13 mouse cellular contexts compared by ENCODE assay signal in the genomic region with DNA sequence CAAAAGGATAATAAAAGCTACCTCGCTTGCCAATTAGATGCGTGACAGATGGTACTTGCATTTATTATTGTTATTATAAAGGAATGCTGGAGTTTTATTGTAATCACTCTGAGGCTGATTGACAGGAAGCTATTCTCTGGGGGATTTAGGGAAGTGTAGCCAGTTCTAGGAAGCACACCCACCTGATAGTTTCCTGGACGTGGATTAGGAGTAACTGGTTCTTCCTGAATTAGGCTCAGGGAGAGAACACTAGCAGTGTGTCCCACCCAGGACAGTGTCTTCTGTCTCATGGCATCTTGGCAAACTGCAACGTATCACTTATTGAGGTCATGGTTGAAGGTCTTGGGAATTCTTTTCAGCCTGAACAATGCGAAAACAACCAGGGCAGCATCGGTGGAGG.
"Had no signal": no experiment of that assay in that cellular context is flagged by ENCODE, and none has a peak within 500 bp of the region (broad histone marks: within the 10 kb centered on the region; RNA-seq: fewer than 3 reads in every experiment).

No protein-coding gene starts in this region.

- DNase-seq: kidney, adult 2 months; kidney, postnatal 14 days; lung, embryonic 14.5 days; lung, postnatal 10 days; lung, postnatal 4 days; right cerebral cortex, postnatal 14 days; thymus, postnatal 36 days had no signal

- H3K9me3 ChIP-seq: kidney, embryonic 15.5 days; limb, embryonic 15.5 days; liver, embryonic 12.5 days; midbrain, embryonic 12.5 days; neural tube, embryonic 15.5 days had no signal

- H3K27me3 ChIP-seq: kidney, embryonic 15.5 days; limb, embryonic 15.5 days; liver, embryonic 12.5 days; midbrain, embryonic 12.5 days; neural tube, embryonic 15.5 days had no signal

- H3K27ac ChIP-seq: kidney, embryonic 15.5 days; left cerebral cortex, adult 2 months; limb, embryonic 15.5 days; liver, embryonic 12.5 days; midbrain, embryonic 12.5 days; neural tube, embryonic 15.5 days had no signal

- H3K4me1 ChIP-seq: kidney, embryonic 15.5 days; limb, embryonic 15.5 days; liver, embryonic 12.5 days; neural tube, embryonic 15.5 days had no signal

- H3K36me3 ChIP-seq: kidney, embryonic 15.5 days; limb, embryonic 15.5 days; liver, embryonic 12.5 days; midbrain, embryonic 12.5 days; neural tube, embryonic 15.5 days had no signal

- ATAC-seq: liver, embryonic 12.5 days had no signal

- H3K4me2 ChIP-seq: kidney, embryonic 15.5 days; limb, embryonic 15.5 days; liver, embryonic 12.5 days; lung, embryonic 14.5 days; midbrain, embryonic 12.5 days; neural tube, embryonic 15.5 days had no signal

- H3K9ac ChIP-seq: kidney, embryonic 15.5 days; limb, embryonic 15.5 days; liver, embryonic 12.5 days; lung, embryonic 14.5 days; midbrain, embryonic 12.5 days; neural tube, embryonic 15.5 days had no signal

- H3K4me3 ChIP-seq: kidney, embryonic 15.5 days; left cerebral cortex, adult 2 months; limb, embryonic 15.5 days; liver, embryonic 12.5 days; midbrain, embryonic 12.5 days; neural tube, embryonic 15.5 days had no signal
